Mouse (Mus musculus) kidney, postnatal 0 days (tissue): Measurements from ENCODE around the gene Ppp1r12c. TPM values are rescaled to one million over a fixed set of nuclear protein-coding genes. Genes with fewer than 3 reads are reported as not detected.

Experiments
- ATAC-seq: fragments of 200-750 bp; cut with Nextera tagmentation; replicated peaks from 2 replicates; pipeline ENCODE4 v1.8.0; 2017; ENCODE audit warnings: low read depth, moderate number of reproducible peaks, moderate TSS enrichment, moderate library complexity; ENCODE audit not compliant: low FRiP score
- DNase-seq: peaks from one replicate; pipeline ENCODE4 v3.0.0-alpha.2; 2016; ENCODE audit warnings: low spot score
- H3K27ac ChIP-seq: fragments of 300-500 bp; sonication (generic); 2 replicates; pipeline ENCODE4 v1.5.1; 2014; ENCODE audit warnings: mild to moderate bottlenecking
- H3K27me3 ChIP-seq: fragments of 300-500 bp; sonication (generic); 2 replicates; pipeline ENCODE4 v1.6.1; 2014; ENCODE audit warnings: low read length, mixed read lengths; ENCODE audit not compliant: insufficient read depth
- H3K36me3 ChIP-seq: fragments of 300-500 bp; sonication (generic); 2 replicates; pipeline ENCODE4 v1.6.1; 2014; ENCODE audit warnings: low read length, mixed read lengths; ENCODE audit not compliant: insufficient read depth
- H3K4me1 ChIP-seq: fragments of 300-500 bp; sonication (generic); replicated peaks from 2 replicates; pipeline ENCODE4 v1.6.1; 2014; ENCODE audit warnings: antibody characterized with exemption, low read length, mixed read lengths; ENCODE audit not compliant: insufficient read depth
- H3K4me2 ChIP-seq: fragments of 300-500 bp; sonication (generic); 2 replicates; pipeline ENCODE4 v1.6.1; 2014; ENCODE audit warnings: mild to moderate bottlenecking, low read length, moderate library complexity, mixed read lengths
- H3K4me3 ChIP-seq: fragments of 300-500 bp; sonication (generic); replicated peaks from 2 replicates; pipeline ENCODE4 v1.5.1; 2014; ENCODE audit warnings: low read depth, low read length
- H3K9ac ChIP-seq: fragments of 300-500 bp; sonication (generic); 2 replicates; pipeline ENCODE4 v1.6.1; 2014; ENCODE audit warnings: low read depth, low read length
- H3K9me3 ChIP-seq: fragments of 300-500 bp; sonication (generic); replicated peaks from 2 replicates; pipeline ENCODE4 v1.6.1; 2016; ENCODE audit warnings: low read length, inconsistent platforms, mixed read lengths
- CTCF ChIP-seq: IDR thresholded peaks from 2 replicates; pipeline ENCODE4 v1.5.1; 2016; ENCODE audit warnings: antibody characterized with exemption, low read depth, mild to moderate bottlenecking, moderate library complexity
- WGBS: fragments of 180-500 bp; shearing (Covaris S2); extraction: QIAGEN DNeasy Blood & Tissue Kit; methylation state at CpG from one replicate; pipeline ENCODE4 v1.1.7; 2014; 5-methylcytosine and 5-hydroxymethylcytosine counted together
- polyA plus RNA-seq: library from polyadenylated mRNA; unstranded; fragments of >200 nt; fragmentation: Nextera tagmentation; extraction: Ambion mirVana; gene quantifications from 2 replicates; pipeline ENCODE4 v1.2.1, GENCODE M21; 2015

The Ppp1r12c gene
- polyA plus RNA-seq: 31.3 and 33.8 TPM in 2 replicates

DNA sequence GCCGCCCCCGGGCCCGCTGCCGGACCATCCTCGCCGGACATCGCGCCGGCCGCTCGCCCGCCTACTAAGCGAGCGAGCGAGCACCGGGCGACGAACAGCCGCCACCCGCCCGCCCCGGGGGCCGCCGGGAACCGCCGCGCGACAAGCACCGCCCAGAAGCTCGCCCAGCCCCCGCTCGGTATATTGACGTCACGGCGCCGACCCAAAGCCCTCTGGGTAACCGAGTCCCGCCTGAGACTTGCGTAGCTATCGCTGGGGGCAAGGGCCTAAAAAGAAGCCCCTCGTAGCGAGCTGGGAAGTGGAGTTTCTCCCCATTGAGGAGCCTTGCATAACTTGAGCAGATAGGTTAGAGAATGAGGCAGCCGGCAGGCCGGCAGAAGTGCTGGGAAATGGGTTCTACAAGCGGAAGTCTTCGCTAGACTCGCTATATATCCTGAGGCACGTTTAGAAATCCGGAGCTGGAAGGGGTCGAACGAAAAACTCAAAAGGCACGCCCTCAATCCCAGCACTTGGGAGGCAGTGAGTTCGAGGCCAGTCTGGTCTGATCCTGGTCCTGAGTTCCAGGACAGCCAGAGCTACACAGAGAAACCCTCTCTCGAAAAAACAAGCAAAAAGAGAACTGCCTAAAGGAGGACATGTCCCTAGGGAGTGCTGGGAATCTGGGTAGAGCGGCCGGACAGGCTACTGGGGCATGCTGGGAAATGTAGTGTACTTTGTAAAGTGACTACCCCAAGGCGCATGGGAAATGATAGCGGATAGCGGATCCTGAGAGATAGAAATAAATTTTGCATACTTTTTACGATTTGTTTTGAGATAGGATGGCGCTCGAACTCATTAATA, at the start of gene Ppp1r12c:
Gene Ppp1r12c (minus strand): TSS at position 123 of the 840 bp plus-strand sequence.
- Histone ChIP-seq H3K4me3 (peak within 1 kb of the TSS; percentile 93), H3K9me3 (no peaks in the 10 kb centered on the region), H3K36me3 (no peaks in the 10 kb centered on the region), H3K9ac (peak within 1 kb of the TSS; percentile 94), H3K27me3 (no peaks in the 10 kb centered on the region), H3K27ac (peak within 1 kb of the TSS; percentile 89), H3K4me1 (peaks cover 10% of the 10 kb centered on the region; the same call in 1 of the 2 replicates), H3K4me2 (peak within 1 kb of the TSS; percentile 63)
- under 1% methylated on average over 62 of the region's 62 CpGs for WGBS
- TF ChIP-seq CTCF: no peak
- ATAC-seq (peak; percentile 92), DNase-seq (peak; percentile 95)

DNA sequence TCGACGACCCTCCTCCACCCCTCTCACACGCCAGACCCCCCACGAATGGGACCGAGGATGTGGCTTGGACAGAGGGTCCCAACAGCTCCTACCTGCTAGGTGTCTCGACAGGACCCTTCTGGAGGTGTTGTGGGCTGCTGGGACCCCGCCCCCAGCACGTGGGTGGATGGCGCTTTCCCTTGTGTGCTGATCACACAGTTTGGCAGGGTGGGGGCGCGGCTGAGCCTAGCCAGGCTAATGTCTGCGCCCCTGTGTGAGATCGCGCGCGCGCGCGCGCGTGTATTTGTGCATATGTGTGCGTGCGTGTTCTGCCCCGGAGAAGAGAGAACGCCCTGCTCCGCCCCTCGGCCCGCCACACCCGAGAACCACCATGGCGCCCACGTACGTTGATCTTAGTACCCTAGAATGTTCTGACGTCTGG, 45.8 kb upstream of the Ppp1r12c start, which contains the start of gene Syt5:
Gene Syt5 (minus strand): TSS at position 321 of the 421 bp plus-strand sequence.
- Histone ChIP-seq H3K9ac (no peak within 1 kb of the TSS), H3K4me1 (peaks cover 7% of the 10 kb centered on the region; the same call in 1 of the 2 replicates), H3K27ac (no peak within 1 kb of the TSS), H3K36me3 (no peaks in the 10 kb centered on the region), H3K4me3 (peak within 1 kb of the TSS; percentile 24), H3K27me3 (no peaks in the 10 kb centered on the region), H3K9me3 (no peaks in the 10 kb centered on the region), H3K4me2 (peak within 1 kb of the TSS; percentile 71)
- ATAC-seq (peak; percentile 38; the same call in 1 of the 2 replicates), DNase-seq (no peak)
- 8% methylated on average over 33 of the region's 33 CpGs for WGBS
- no peak for TF ChIP-seq CTCF

DNA sequence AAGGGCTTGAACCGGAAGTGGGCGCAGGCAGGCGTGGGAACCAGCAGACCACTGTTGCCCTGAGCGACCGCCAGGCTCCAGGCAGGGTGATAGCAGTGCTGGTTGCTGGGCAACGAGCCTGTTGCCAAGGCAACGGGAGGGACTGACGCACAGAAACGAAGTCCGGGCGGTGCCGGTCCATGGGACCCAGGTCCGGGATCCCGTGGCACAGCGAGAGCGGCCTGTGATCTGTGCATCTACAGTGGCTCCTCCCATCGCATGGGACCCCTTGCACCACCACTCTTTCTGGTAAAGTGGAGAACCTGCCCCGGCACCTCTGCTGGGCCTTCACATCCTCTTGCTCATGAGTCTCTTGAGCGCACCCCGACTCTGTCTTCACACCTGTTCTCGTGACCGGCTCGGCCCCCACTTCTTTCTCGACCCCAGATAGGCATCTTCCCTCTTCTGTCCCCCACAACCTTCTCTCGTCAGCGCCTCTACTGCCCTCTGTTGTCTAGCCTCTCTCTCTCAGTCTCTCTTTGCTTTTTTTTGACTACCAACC, 45.2 kb upstream of the Ppp1r12c start:
- peak; percentile 41 for DNase-seq
- no peaks in the 10 kb centered on the region for H3K9me3 ChIP-seq
- peak; percentile 87 for ATAC-seq
- H3K4me1 ChIP-seq: peaks cover 7% of the 10 kb centered on the region; the same call in 1 of the 2 replicates
- H3K9ac ChIP-seq: no peak overlapping the region
- no peak overlapping the region for H3K27ac ChIP-seq
- no peaks in the 10 kb centered on the region for H3K36me3 ChIP-seq
- H3K4me2 ChIP-seq: peak overlapping the region; percentile 71
- no peak; the same call in 1 of the 2 replicates for TF ChIP-seq CTCF
- WGBS: 1% methylated on average over 26 of the region's 26 CpGs
- H3K27me3 ChIP-seq: no peaks in the 10 kb centered on the region
- H3K4me3 ChIP-seq: peak overlapping the region; percentile 24

DNA sequence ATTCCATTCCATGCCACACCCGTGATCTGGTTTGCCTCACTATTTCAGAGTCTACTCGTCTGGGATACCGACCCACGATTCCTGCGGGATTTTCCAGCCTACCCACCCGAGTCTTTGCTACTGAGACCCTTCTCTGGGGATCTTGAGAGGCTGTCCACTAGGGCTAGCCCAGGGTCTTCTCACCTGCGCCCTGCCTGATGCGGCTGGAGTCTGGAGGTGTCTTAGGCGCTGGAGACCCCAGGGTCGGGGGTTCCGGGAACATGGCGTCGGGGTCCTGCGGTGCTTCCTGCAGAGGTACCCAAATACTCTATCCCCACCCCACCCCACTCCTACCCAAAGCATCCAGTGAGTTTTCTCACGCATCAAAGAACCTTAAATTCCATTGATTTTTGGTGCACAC, 44.6 kb upstream of the Ppp1r12c start:
- H3K36me3 ChIP-seq: no peaks in the 10 kb centered on the region
- 0 out of 2 replicates have a peak overlapping the region, but pooled peaks have one; percentile 71 for H3K4me2 ChIP-seq
- H3K4me1 ChIP-seq: peaks cover 7% of the 10 kb centered on the region; the same call in 1 of the 2 replicates
- no peak overlapping the region for H3K27ac ChIP-seq
- no peak overlapping the region for H3K9ac ChIP-seq
- ATAC-seq (no peak), DNase-seq (no peak)
- no peak for TF ChIP-seq CTCF
- no peaks in the 10 kb centered on the region for H3K9me3 ChIP-seq
- 77% methylated on average over 15 of the region's 15 CpGs for WGBS
- H3K27me3 ChIP-seq: no peaks in the 10 kb centered on the region
- H3K4me3 ChIP-seq: no peak overlapping the region

DNA sequence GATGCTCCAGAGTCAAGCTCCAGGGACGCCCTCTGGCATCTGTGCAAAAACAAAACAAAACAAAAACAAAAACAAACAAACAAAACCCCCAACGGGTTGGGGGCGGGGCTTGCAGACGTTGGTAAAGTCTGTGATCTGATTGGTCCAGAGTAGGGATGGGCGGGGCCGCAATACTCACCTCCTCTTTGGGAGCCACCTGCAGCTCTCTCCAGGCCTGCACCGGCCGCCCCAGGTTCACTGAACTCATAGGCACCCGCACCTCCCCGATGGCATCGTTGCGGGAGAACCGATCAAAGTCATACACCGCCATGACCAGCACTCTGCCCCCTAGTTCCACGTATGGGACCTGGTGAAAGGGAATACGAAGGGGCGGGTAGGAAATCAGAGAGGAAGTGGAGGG, 40.5 kb upstream of the Ppp1r12c start:
- TF ChIP-seq CTCF: no peak
- DNase-seq: no peak
- Histone ChIP-seq H3K9me3 (no peaks in the 10 kb centered on the region), H3K9ac (no peak overlapping the region), H3K4me3 (no peak overlapping the region), H3K27ac (no peak overlapping the region), H3K4me1 (peaks cover 3% of the 10 kb centered on the region; the same call in 1 of the 2 replicates), H3K4me2 (no peak overlapping the region), H3K36me3 (no peaks in the 10 kb centered on the region), H3K27me3 (no peaks in the 10 kb centered on the region)
- WGBS: 39% methylated on average over 17 of the region's 17 CpGs
- no peak for ATAC-seq

DNA sequence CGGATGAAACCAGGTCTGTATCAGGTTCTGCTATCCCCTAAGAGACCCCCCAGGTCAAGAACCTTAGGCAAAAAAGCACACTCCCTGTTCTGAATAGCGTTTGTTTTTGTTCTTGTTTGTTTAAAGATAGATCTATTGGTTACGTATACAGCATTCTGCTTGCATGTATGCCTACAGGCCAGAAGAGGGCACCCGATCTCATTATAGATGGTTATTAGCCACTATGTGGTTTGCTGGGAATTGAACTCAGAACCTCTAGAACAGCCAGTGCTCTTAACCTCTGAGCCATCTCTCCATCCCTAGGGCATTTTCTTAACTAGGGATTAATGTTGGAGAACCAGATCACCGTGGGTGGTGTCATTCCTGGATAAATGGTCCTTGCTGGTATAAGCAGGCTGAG, 39.9 kb upstream of the Ppp1r12c start:
- Histone ChIP-seq H3K9me3 (no peaks in the 10 kb centered on the region), H3K27ac (no peak overlapping the region), H3K9ac (no peak overlapping the region), H3K4me3 (no peak overlapping the region), H3K36me3 (no peaks in the 10 kb centered on the region), H3K27me3 (no peaks in the 10 kb centered on the region), H3K4me2 (no peak overlapping the region), H3K4me1 (no peaks in the 10 kb centered on the region)
- peak; percentile 8; the same call in 1 of the 2 replicates for TF ChIP-seq CTCF
- WGBS: 57% methylated on average over 5 of the region's 5 CpGs
- ATAC-seq (no peak), DNase-seq (no peak)
